Mouse (Mus musculus) spleen, adult 2 months (tissue): ENCODE measurements around the gene Tas2r134. TPM values are rescaled to one million over a fixed set of nuclear protein-coding genes. Genes with fewer than 3 reads are reported as not detected.

ENCODE experiments used
- DNase-seq, 2 experiments: peaks; one replicate each; pipeline versions ENCODE4 v3.0.0 to v3.0.0-alpha.2; 2012 to 2021; ENCODE audit warnings: low spot score in 2 of 2, low read depth in 1 of 2
- H3K27ac ChIP-seq: fragments of 200-500 bp; 2 replicates; pipeline ENCODE4 v1.5.1; 2012; ENCODE audit warnings: low read length, inconsistent platforms; ENCODE audit not compliant: insufficient read depth
- H3K27me3 ChIP-seq: fragments of 200-500 bp; 2 replicates; pipeline ENCODE4 v1.6.1; 2012; ENCODE audit warnings: mild to moderate bottlenecking, moderate library complexity, low read length, inconsistent platforms; ENCODE audit not compliant: control insufficient read depth, insufficient read depth
- H3K36me3 ChIP-seq: fragments of 200-500 bp; 2 replicates; pipeline ENCODE4 v1.6.1; 2012; ENCODE audit warnings: mild to moderate bottlenecking, low read length, inconsistent platforms; ENCODE audit not compliant: control insufficient read depth, insufficient read depth
- H3K4me1 ChIP-seq: fragments of 200-500 bp; 2 replicates; pipeline ENCODE4 v1.6.1; 2011; ENCODE audit warnings: inconsistent platforms; ENCODE audit not compliant: control insufficient read depth, insufficient read depth, insufficient read length
- H3K4me3 ChIP-seq: fragments of 200-500 bp; 2 replicates; pipeline ENCODE4 v1.5.1; 2011; ENCODE audit warnings: mild to moderate bottlenecking, inconsistent platforms; ENCODE audit not compliant: insufficient read depth, insufficient read length; ENCODE audit errors: extremely low read depth
- CTCF ChIP-seq: fragments of 200-500 bp; IDR thresholded peaks from 2 replicates; pipeline ENCODE4 v1.5.1; 2011; ENCODE audit warnings: mild to moderate bottlenecking, inconsistent platforms; ENCODE audit not compliant: insufficient read depth, insufficient read length, insufficient replicate concordance; ENCODE audit errors: extremely low read depth
- POLR2A ChIP-seq: fragments of 200-500 bp; IDR thresholded peaks from 2 replicates; pipeline ENCODE4 v1.6.1; 2011; ENCODE audit warnings: low read depth, low read length, inconsistent platforms
- WGBS: fragments of 180-500 bp; shearing (Covaris S2); methylation state at CpG from one replicate; pipeline ENCODE4 v1.1.7; 2018; 5-methylcytosine and 5-hydroxymethylcytosine counted together
- polyA plus RNA-seq: library from polyadenylated mRNA; depleted of rRNA; stranded (reverse); fragments of >200 nt; gene quantifications from 2 replicates; pipeline ENCODE4 v1.2.3, GENCODE M21; 2012

Gene Tas2r134
- polyA plus RNA-seq, 1 experiment = not detected

DNA sequence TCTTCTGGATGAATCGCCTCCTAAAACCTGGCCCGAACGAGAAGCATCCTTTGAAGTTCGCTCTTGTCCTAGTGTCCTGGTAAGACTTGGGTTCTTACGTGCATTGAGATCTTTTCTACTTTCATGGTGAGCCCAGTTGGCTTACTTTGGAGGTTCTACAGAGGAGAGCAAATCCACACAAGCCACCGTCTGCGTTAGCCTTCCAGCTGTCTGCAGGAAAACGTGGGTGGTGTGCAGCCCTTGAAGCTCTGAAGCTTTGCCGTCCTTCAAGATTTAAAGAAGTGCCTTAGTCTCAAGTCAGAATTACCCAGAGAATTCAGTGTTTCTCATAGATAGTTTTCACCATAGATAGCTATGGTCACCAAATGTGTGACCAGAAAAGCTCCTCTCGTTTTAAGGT, 24.8 kb downstream of the Tas2r134 start:
- H3K4me1 ChIP-seq = no peaks in the 10 kb centered on the region
- no peaks in the 10 kb centered on the region for H3K36me3 ChIP-seq
- TF ChIP-seq POLR2A = no peak
- TF ChIP-seq CTCF = no peak
- DNase-seq = no peak
- no peaks in the 10 kb centered on the region for H3K27me3 ChIP-seq
- H3K4me3 ChIP-seq = no peak overlapping the region
- H3K27ac ChIP-seq = no peak overlapping the region
- 90% methylated on average over 10 of the region's 10 CpGs for WGBS

DNA sequence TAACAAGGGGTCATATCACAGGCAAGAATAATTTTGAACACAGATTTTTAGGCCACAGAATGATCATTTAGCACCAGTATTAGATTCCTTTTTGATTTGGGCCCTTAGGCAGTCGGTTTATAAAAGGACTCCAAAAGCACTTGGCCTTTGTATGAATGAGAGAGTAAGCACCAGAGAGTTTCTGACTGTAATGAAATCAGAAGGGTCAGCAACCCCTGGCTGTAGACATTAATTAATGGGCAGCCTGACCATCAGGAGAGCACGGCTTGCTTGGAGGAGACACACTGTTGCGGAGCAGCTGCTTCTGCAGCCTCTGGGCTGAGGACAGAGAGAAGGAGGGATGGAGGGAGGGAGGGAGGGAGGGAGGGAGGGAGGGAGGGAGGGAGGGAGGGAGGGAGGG, 30.4 kb downstream of the Tas2r134 start:
- no peak for TF ChIP-seq POLR2A
- TF ChIP-seq CTCF = no peak
- WGBS = 94% methylated on average over 3 of the region's 3 CpGs
- Histone ChIP-seq H3K27me3 (no peaks in the 10 kb centered on the region), H3K36me3 (no peaks in the 10 kb centered on the region), H3K4me1 (no peaks in the 10 kb centered on the region), H3K27ac (no peak overlapping the region), H3K4me3 (no peak overlapping the region)
- no peak for DNase-seq

DNA sequence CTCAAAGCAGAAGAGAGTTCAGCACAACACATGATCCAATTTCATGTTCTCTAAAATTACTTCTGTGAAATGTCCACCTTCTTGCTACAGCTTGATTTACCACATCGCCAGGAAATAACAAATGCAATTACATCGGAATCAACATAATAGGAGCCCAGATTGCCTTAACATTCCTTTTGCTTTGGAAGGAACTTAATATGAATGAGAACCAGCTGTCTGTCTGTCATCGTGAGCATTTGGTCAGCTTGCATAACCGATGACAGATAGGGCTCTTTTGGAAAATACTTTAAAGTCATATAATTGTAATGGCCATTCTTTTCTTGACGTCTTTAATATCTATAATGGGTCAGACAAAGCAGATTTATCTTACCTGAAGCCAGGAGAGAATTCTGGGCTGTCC, 31.0 kb downstream of the Tas2r134 start:
- no peaks in the 10 kb centered on the region for H3K27me3 ChIP-seq
- TF ChIP-seq CTCF (no peak), POLR2A (no peak)
- no peaks in the 10 kb centered on the region for H3K4me1 ChIP-seq
- H3K4me3 ChIP-seq = no peak overlapping the region
- no peaks in the 10 kb centered on the region for H3K36me3 ChIP-seq
- no peak for DNase-seq
- 83% methylated on average over 5 of the region's 5 CpGs for WGBS
- H3K27ac ChIP-seq = no peak overlapping the region

DNA sequence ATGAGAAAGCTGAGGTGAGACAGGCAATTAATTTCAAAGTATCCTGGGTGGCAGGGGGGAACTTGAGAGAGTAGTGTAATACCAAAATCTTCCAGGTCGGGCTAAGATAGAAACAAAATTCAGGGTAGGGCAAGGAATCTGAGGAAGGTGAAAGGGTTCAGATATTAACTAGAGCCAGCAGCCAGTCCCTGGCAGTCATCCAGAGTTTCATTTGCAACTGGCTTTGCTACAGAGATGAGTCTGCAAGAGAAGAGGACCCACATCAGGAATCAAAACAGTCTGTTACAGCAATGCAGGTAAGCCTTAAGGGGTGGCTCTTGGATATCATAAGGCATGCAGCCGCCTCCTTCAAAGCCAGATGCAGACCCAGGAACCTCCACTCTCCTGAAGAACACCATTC, 47.0 kb downstream of the Tas2r134 start:
- DNase-seq = no peak
- TF ChIP-seq CTCF (no peak), POLR2A (no peak)
- Histone ChIP-seq H3K36me3 (no peaks in the 10 kb centered on the region), H3K27ac (no peak overlapping the region), H3K27me3 (no peaks in the 10 kb centered on the region), H3K4me1 (no peaks in the 10 kb centered on the region), H3K4me3 (no peak overlapping the region)
- WGBS = 90% methylated on average over 2 of the region's 2 CpGs
